Mouse (Mus musculus) spleen, postnatal 10 days (tissue): ENCODE results near the gene Sh3rf1.

Experiments used
- DNase-seq, 2 experiments: peaks; one replicate each; pipeline ENCODE4 v3.0.0; 2021 to 2022; ENCODE audit warnings: low spot score in 2 of 2

The Sh3rf1 gene

GRCm38 (mm10) chr8:61322462-61322861 lies 98.8 kb downstream of the Sh3rf1 start:
- no peak for DNase-seq

GRCm38 (mm10) chr8:61324363-61324914 lies 100.8 kb downstream of the Sh3rf1 start:
- DNase-seq, result no peak

GRCm38 (mm10) chr8:61325014-61325715 lies 101.5 kb downstream of the Sh3rf1 start:
- DNase-seq, result no peak

GRCm38 (mm10) chr8:61326281-61326680 lies 102.6 kb downstream of the Sh3rf1 start:
- no peak for DNase-seq

- no peak for DNase-seq
These were observed 103.7 kb downstream of the Sh3rf1 start for GRCm38 (mm10) chr8:61327333-61327732.

- no peak for DNase-seq
These were observed 116.0 kb downstream of the Sh3rf1 start for GRCm38 (mm10) chr8:61339629-61340028.

GRCm38 (mm10) chr8:61340283-61340984 lies 116.8 kb downstream of the Sh3rf1 start:
- DNase-seq, result no peak

GRCm38 (mm10) chr8:61341587-61342441 lies 118.1 kb downstream of the Sh3rf1 start:
- no peak for DNase-seq

GRCm38 (mm10) chr8:61342473-61343026 lies 118.9 kb downstream of the Sh3rf1 start:
- DNase-seq, result no peak

GRCm38 (mm10) chr8:61344435-61344834 lies 120.8 kb downstream of the Sh3rf1 start:
- DNase-seq, result no peak

- DNase-seq, result no peak
These were observed 123.3 kb downstream of the Sh3rf1 start for GRCm38 (mm10) chr8:61346941-61347340.

- DNase-seq, result no peak
These were observed 123.9 kb downstream of the Sh3rf1 start for GRCm38 (mm10) chr8:61347526-61347925.

GRCm38 (mm10) chr8:61348029-61348428 lies 124.4 kb downstream of the Sh3rf1 start:
- no peak for DNase-seq

GRCm38 (mm10) chr8:61348518-61348917 lies 124.8 kb downstream of the Sh3rf1 start:
- DNase-seq, result no peak

GRCm38 (mm10) chr8:61350443-61350842 lies 126.8 kb downstream of the Sh3rf1 start:
- no peak for DNase-seq

- DNase-seq, result no peak
These were observed 128.0 kb downstream of the Sh3rf1 start for GRCm38 (mm10) chr8:61351638-61352037.

GRCm38 (mm10) chr8:61355503-61355902 lies 131.8 kb downstream of the Sh3rf1 start:
- DNase-seq, result no peak

- DNase-seq, result no peak
These were observed 135.3 kb downstream of the Sh3rf1 start for GRCm38 (mm10) chr8:61359004-61359403.

GRCm38 (mm10) chr8:61359851-61360272 lies 136.2 kb downstream of the Sh3rf1 start:
- DNase-seq, result no peak

GRCm38 (mm10) chr8:61360362-61360761 lies 136.7 kb downstream of the Sh3rf1 start:
- DNase-seq, result no peak

- no peak for DNase-seq
These were observed 137.8 kb downstream of the Sh3rf1 start for GRCm38 (mm10) chr8:61361476-61361875.
